Mouse (Mus musculus) effector memory CD4-positive, alpha-beta T cell, adult 5 months (primary cell): ENCODE results near the gene Olfr970. TPM values are rescaled to one million over a fixed set of nuclear protein-coding genes. Genes with fewer than 3 reads are reported as not detected.

Source experiments
- polyA plus RNA-seq: library from polyadenylated mRNA; unstranded; fragments of 100-300 nt; shearing (Covaris generic); gene quantifications from one replicate; pipeline ENCODE4 v1.2.1, GENCODE M21; 2017

Gene Olfr970
- polyA plus RNA-seq = not detected

DNA sequence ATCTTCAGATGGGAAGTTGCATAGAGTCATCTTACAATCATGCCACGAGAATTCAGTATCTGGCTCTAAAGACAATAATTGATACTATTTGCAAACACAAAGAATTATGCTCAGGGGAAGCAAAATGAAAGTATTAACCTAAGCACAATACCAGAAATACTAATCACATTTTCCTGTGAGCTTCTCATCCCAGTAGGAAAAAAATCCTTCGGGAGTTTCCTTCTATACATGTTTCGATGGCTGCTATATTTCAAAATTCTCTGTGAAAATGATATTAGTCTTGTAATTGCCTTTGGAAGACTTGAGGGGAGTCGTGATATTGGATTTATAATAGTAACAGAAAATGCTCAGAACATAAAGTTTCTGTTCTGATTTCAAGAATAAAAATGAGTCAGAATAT lies at the start of gene Olfr970:
Gene Olfr970 (plus strand): TSS at position 301 of the 400 bp plus-strand sequence.

DNA sequence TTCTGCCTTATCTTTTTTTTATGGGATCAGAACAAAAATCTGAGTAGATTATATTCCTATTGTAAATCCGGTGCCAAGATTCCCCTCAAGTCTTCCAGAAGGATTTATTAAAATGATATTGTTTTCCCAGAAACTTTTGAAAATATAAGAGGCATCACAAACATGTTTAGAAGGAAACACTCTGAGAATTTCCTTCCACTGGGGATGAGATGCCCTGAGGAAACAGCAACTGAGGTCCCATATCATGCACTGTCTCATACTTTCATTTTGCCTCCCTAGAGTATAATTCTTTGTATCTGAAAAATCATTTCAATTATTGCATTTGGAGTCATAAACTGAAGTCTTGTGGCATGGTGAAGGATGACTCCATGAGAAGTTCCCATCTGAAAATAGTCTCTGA lies 25.5 kb upstream of the Olfr970 start, which contains the start of gene Olfr968:
Gene Olfr968 (minus strand): TSS at position 101 of the 400 bp plus-strand sequence.

GRCm38 (mm10) chr9:39790558-39790957 lies 18.1 kb upstream of the Olfr970 start, which contains the start of gene Olfr969:
TSS of gene Olfr969 (plus strand) at chr9:39790945.

GRCm38 (mm10) chr9:39836576-39836975 lies 27.9 kb downstream of the Olfr970 start, which contains the start of gene Olfr971:
TSS of gene Olfr971 (plus strand) at chr9:39836876.

GRCm38 (mm10) chr9:39866122-39866521 lies 57.5 kb downstream of the Olfr970 start, which contains the start of gene Olfr972:
TSS of gene Olfr972 (plus strand) at chr9:39866422.

Other genes with a start within 250 kb of the Olfr970 start
- not detected for gene Olfr959, start 233.3 kb upstream of the Olfr970 start, polyA plus RNA-seq
- gene AW551984, start 204.5 kb upstream of the Olfr970 start, polyA plus RNA-seq = not detected
- gene Olfr148, start 198.2 kb upstream of the Olfr970 start, polyA plus RNA-seq = not detected
- not detected for gene Olfr960, start 187.5 kb upstream of the Olfr970 start, polyA plus RNA-seq
- not detected for gene Olfr961, start 163.8 kb upstream of the Olfr970 start, polyA plus RNA-seq
- not detected for gene Olfr963, start 141.7 kb upstream of the Olfr970 start, polyA plus RNA-seq
- not detected for gene Olfr149, start 101.7 kb upstream of the Olfr970 start, polyA plus RNA-seq
- not detected for gene Olfr965, start 97.5 kb upstream of the Olfr970 start, polyA plus RNA-seq
- not detected for gene Olfr150, start 77.9 kb upstream of the Olfr970 start, polyA plus RNA-seq
- not detected for gene Olfr967, start 62.6 kb upstream of the Olfr970 start, polyA plus RNA-seq
- not detected for gene Olfr968, start 25.6 kb upstream of the Olfr970 start, polyA plus RNA-seq
- not detected for gene Olfr969, start 17.9 kb upstream of the Olfr970 start, polyA plus RNA-seq
- not detected for gene Olfr971, start 28.0 kb downstream of the Olfr970 start, polyA plus RNA-seq
- gene Olfr972, start 57.6 kb downstream of the Olfr970 start, polyA plus RNA-seq = not detected
- gene Olfr229, start 98.5 kb downstream of the Olfr970 start, polyA plus RNA-seq = not detected
- 0.14 TPM for gene Olfr974, start 128.6 kb downstream of the Olfr970 start, polyA plus RNA-seq
- gene Olfr975, start 143.2 kb downstream of the Olfr970 start, polyA plus RNA-seq = not detected
- not detected for gene Olfr976, start 152.3 kb downstream of the Olfr970 start, polyA plus RNA-seq
- not detected for gene Olfr978, start 183.3 kb downstream of the Olfr970 start, polyA plus RNA-seq
- not detected for gene Olfr979, start 194.6 kb downstream of the Olfr970 start, polyA plus RNA-seq
- not detected for gene Olfr980, start 200.7 kb downstream of the Olfr970 start, polyA plus RNA-seq
- gene Olfr981, start 212.6 kb downstream of the Olfr970 start, polyA plus RNA-seq = not detected